Mouse (Mus musculus): ENCODE measurements around the gene Bmp4. TPM values are rescaled to one million over a fixed set of nuclear protein-coding genes. Genes with fewer than 3 reads are reported as not detected.
A peak's percentile ranks its signal among the peaks of the same experiment; 100 is the strongest.

Gene Bmp4
- total and polyA plus RNA-seq, 2 experiments from 2014 or later: 5.4 to 10.8 TPM

- no peak overlapping the region; the same call in 1 of the 2 replicates for H3K9ac ChIP-seq (replicated peaks; ENCODE audit: low read length)
- H3K36me3 ChIP-seq (ENCODE audit: insufficient read depth, low read length): no peaks in the 10 kb centered on the region
- DNase-seq (ENCODE audit: low spot score): no peak
- 1% methylated on average over 39 of the region's 39 CpGs for WGBS
- peaks cover 46% of the 10 kb centered on the region for H3K27me3 ChIP-seq (ENCODE audit: insufficient read depth, low read length)
- no peaks in the 10 kb centered on the region for H3K9me3 ChIP-seq (ENCODE audit: low read length)
- no peak for TF ChIP-seq CTCF (IDR thresholded peaks at IDR 0.05; ENCODE audit: low read depth)
- H3K4me2 ChIP-seq (ENCODE audit: low read depth, low read length): peak overlapping the region; percentile 76
- peak overlapping the region; percentile 55 for H3K4me3 ChIP-seq (ENCODE audit: low read length)
- no peak for ATAC-seq
- H3K27ac ChIP-seq: no peak overlapping the region
- H3K4me1 ChIP-seq (ENCODE audit: insufficient read depth, low read length): peaks cover 4% of the 10 kb centered on the region; the same call in 1 of the 2 replicates
These were observed 4.6 kb downstream of the Bmp4 start for GRCm38 (mm10) chr14:46385701-46386477.

- H3K4me2 ChIP-seq (ENCODE audit: low read depth, low read length): peak overlapping the region; percentile 76
- no peak for TF ChIP-seq CTCF (IDR thresholded peaks at IDR 0.05; ENCODE audit: low read depth)
- H3K4me1 ChIP-seq (ENCODE audit: insufficient read depth, low read length): peaks cover 7% of the 10 kb centered on the region; the same call in 1 of the 2 replicates
- DNase-seq (ENCODE audit: low spot score): no peak
- no peaks in the 10 kb centered on the region for H3K36me3 ChIP-seq (ENCODE audit: insufficient read depth, low read length)
- H3K9ac ChIP-seq (replicated peaks; ENCODE audit: low read length): no peak overlapping the region
- WGBS: 16% methylated on average over 14 of the region's 14 CpGs
- peaks cover 40% of the 10 kb centered on the region for H3K27me3 ChIP-seq (ENCODE audit: insufficient read depth, low read length)
- no peak for ATAC-seq
- no peak overlapping the region for H3K27ac ChIP-seq
- H3K4me3 ChIP-seq (ENCODE audit: low read length): peak overlapping the region; percentile 55
- H3K9me3 ChIP-seq (ENCODE audit: low read length): no peaks in the 10 kb centered on the region
These were observed 5.3 kb downstream of the Bmp4 start for GRCm38 (mm10) chr14:46384946-46385691.

GRCm38 (mm10) chr14:46381457-46381856 is 9.0 kb downstream of the Bmp4 start:
- Histone ChIP-seq H3K27me3 (ENCODE audit: insufficient read depth, low read length) (peaks cover 24% of the 10 kb centered on the region), H3K4me2 (ENCODE audit: low read depth, low read length) (no peak overlapping the region), H3K36me3 (ENCODE audit: insufficient read depth, low read length) (no peaks in the 10 kb centered on the region), H3K4me3 (ENCODE audit: low read length) (no peak overlapping the region), H3K9me3 (ENCODE audit: low read length) (no peaks in the 10 kb centered on the region), H3K9ac (replicated peaks; ENCODE audit: low read length) (no peak overlapping the region), H3K4me1 (ENCODE audit: insufficient read depth, low read length) (0 out of 2 replicates have a peak, but pooled peaks cover 6% of the 10 kb centered on the region), H3K27ac (no peak overlapping the region)
- ATAC-seq (no peak), DNase-seq (ENCODE audit: low spot score) (no peak)
- whole genome bisulfite sequencing: 38% methylated on average over 6 of the region's 6 CpGs
- no peak for TF ChIP-seq CTCF (IDR thresholded peaks at IDR 0.05; ENCODE audit: low read depth)

GRCm38 (mm10) chr14:46380286-46380721 is 10.2 kb downstream of the Bmp4 start:
- Histone ChIP-seq H3K36me3 (ENCODE audit: insufficient read depth, low read length) (no peaks in the 10 kb centered on the region), H3K27me3 (ENCODE audit: insufficient read depth, low read length) (peaks cover 19% of the 10 kb centered on the region), H3K9me3 (ENCODE audit: low read length) (no peaks in the 10 kb centered on the region), H3K9ac (replicated peaks; ENCODE audit: low read length) (peak overlapping the region; percentile 33; the same call in 1 of the 2 replicates), H3K4me2 (ENCODE audit: low read depth, low read length) (peak overlapping the region; percentile 56), H3K4me1 (ENCODE audit: insufficient read depth, low read length) (0 out of 2 replicates have a peak, but pooled peaks cover 6% of the 10 kb centered on the region), H3K4me3 (ENCODE audit: low read length) (peak overlapping the region; percentile 30), H3K27ac (no peak overlapping the region)
- DNase-seq (ENCODE audit: low spot score) (peak; percentile 53), ATAC-seq (peak; percentile 66)
- WGBS: 5% methylated on average over 31 of the region's 31 CpGs
- 0 out of 2 replicates have a peak, but pooled peaks have one; percentile 7 for TF ChIP-seq CTCF (IDR thresholded peaks at IDR 0.05; ENCODE audit: low read depth)

DNA sequence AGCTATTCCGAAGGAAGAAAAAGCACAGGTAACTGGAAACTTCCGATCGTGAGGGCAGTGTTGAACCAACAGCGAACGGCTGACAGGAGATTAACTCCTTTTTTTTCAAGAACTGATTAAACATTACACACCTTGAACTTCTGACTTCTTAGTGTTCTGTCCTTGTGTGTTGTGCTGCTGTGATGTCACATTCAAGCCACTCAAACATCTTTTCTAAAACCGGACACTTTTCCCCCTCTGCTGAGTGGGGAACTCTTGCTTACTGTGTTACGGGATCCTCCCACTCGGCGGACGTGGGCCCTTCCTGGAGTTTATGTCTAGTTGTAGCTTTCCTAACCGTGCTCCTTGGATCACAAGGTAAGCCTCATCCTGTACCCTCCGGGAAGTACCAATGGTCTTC is 11.2 kb downstream of the Bmp4 start, which contains the start of gene Gm15217:
Gene Gm15217 (plus strand): TSS at position 130 of the 400 bp plus-strand sequence.
- Histone ChIP-seq H3K27ac (no peak within 1 kb of the TSS), H3K27me3 (ENCODE audit: insufficient read depth, low read length) (peaks cover 11% of the 10 kb centered on the region; the same call in 1 of the 2 replicates), H3K9me3 (ENCODE audit: low read length) (no peaks in the 10 kb centered on the region), H3K4me1 (ENCODE audit: insufficient read depth, low read length) (0 out of 2 replicates have a peak, but pooled peaks cover 6% of the 10 kb centered on the region), H3K36me3 (ENCODE audit: insufficient read depth, low read length) (no peaks in the 10 kb centered on the region), H3K9ac (replicated peaks; ENCODE audit: low read length) (peak within 1 kb of the TSS; percentile 33; the same call in 1 of the 2 replicates), H3K4me3 (ENCODE audit: low read length) (peak within 1 kb of the TSS; percentile 30), H3K4me2 (ENCODE audit: low read depth, low read length) (peak within 1 kb of the TSS; percentile 56)
- no peak for TF ChIP-seq CTCF (IDR thresholded peaks at IDR 0.05; ENCODE audit: low read depth)
- DNase-seq (ENCODE audit: low spot score) (no peak), ATAC-seq (no peak)
- 89% methylated on average over 12 of the region's 12 CpGs for whole genome bisulfite sequencing

DNA sequence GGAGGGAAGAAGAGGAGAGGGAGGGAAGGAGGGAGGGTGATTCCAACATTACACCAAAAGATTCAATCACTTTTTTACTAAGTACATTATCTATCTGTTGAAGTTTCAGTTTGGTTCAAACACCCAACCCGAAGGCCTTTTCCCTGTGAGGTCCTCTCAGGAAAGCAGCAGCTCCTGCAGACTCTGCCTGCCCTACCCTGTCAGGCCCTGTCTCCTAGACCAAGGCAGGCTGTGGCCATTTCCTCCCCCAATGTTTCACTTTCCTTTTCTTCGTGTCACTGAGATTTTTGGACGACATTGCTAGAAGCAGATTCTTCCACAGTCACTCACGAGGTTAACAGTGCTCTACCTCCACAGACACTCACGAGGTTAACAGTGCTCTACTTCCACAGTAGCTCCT is 14.7 kb downstream of the Bmp4 start:
- no peak for ATAC-seq
- Histone ChIP-seq H3K36me3 (ENCODE audit: insufficient read depth, low read length) (no peaks in the 10 kb centered on the region), H3K9me3 (ENCODE audit: low read length) (no peaks in the 10 kb centered on the region), H3K9ac (replicated peaks; ENCODE audit: low read length) (no peak overlapping the region), H3K4me1 (ENCODE audit: insufficient read depth, low read length) (0 out of 2 replicates have a peak, but pooled peaks cover 6% of the 10 kb centered on the region), H3K27me3 (ENCODE audit: insufficient read depth, low read length) (0 out of 2 replicates have a peak, but pooled peaks cover 7% of the 10 kb centered on the region), H3K27ac (no peak overlapping the region), H3K4me2 (ENCODE audit: low read depth, low read length) (no peak overlapping the region), H3K4me3 (ENCODE audit: low read length) (no peak overlapping the region)
- TF ChIP-seq CTCF (IDR thresholded peaks at IDR 0.05; ENCODE audit: low read depth): no peak
- DNase-seq (ENCODE audit: low spot score): no peak
- 89% methylated on average over 5 of the region's 5 CpGs for WGBS
